Mouse (Mus musculus): ENCODE results near the gene Itgb2.

DNA sequence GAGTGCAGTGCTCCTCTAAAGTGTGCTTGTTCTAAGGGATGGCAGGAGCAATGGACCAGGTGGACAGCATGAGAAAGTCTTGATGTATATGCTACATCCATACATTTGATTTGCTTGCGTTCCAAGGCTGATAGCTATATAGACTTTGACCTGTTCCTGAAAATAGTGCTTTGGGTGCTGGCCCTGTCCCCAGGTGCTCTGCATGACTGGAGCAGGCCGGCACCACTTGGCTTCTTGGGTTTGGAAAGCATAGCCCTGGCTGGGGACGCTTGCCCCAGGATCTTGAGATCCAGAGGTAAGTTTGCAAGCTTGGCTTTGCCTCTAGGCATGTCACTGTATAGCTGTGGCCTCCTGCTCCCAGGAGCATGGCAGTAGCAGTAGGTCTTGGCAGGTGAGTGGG lies 56.6 kb downstream of the Itgb2 start:
- TF ChIP-seq CTCF (conservative IDR thresholded peaks at IDR 0.05; ENCODE audit: low read length) (no peak), POU5F1 (IDR thresholded peaks at IDR 0.05; ENCODE audit: borderline replicate concordance, low read length) (no peak)

Measured in E14TG2a.4 (cell line).